Mouse (Mus musculus) heart, postnatal 0 days (tissue): ENCODE measurements around the gene Rbbp9.

ENCODE experiments used
- CTCF ChIP-seq: IDR thresholded peaks from 2 replicates; pipeline ENCODE4 v1.5.1; 2016; ENCODE audit warnings: antibody characterized with exemption, control low read depth, low read depth
- EP300 ChIP-seq: IDR thresholded peaks from 2 replicates; pipeline ENCODE4 v1.6.1; 2016; ENCODE audit warnings: antibody characterized with exemption, low read depth

DNA sequence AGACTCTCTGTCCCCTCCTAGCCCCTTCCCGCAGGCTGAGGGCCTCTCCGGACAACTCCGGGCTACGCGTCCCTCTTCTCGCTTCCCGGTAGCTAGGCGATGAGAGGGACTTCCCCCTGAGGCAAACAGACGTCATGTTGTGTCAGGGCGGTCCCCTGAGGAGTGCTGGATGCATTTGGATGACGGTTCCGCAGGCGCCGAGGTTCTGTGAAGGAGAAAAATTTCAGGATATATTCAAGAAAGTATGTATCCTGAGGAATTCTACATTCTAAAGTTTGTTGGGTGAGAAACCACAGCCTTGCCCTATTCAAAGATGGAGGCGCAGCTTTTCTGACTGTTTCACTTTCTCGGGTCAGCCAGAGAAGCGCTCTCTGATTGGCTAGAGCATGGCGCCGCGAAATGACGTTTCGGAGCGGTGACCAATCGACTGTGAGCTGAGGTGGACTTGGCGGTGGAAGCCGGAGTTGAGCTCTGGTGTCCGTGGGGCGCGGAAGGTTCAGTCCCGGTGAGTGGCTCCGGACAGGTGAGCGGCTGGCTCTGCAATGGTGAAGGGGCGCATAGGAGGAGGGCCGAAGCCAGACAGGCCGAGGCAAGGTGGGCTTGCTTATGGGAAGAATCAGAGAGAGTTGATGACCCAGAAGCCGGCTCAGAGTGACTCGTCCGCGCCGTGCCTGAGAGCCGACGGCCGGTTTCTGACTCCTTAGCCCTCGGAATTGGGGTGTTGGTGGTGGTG is 5.3 kb upstream of the Rbbp9 start, which contains the start of gene Sec23b:
- TF ChIP-seq CTCF (no peak), EP300 (no peak)
